Mouse (Mus musculus) MEL-GATA-1-ER (cell line): Measurements from ENCODE around the gene Nipbl.
"Not testable (repeated sequence)": the region's sequence is repeated elsewhere in the genome, so short reads cannot be mapped to it uniquely, and the experiment has no call there.

Experiments
- DNase-seq: peaks from one replicate; pipeline ENCODE4 v3.0.0-alpha.2; 2012; ENCODE audit warnings: low read depth; ENCODE audit errors: extremely low read depth

Nipbl gene

GRCm38 (mm10) chr15:8443926-8444889 is at the start of gene Nipbl:
Gene Nipbl (minus strand): TSS chr15:8444463.
- DNase-seq: peak; percentile 89

- no peak for DNase-seq
These were observed 41.0 kb upstream of the Nipbl start for GRCm38 (mm10) chr15:8485261-8485660.

GRCm38 (mm10) chr15:8469006-8469575 is 24.8 kb upstream of the Nipbl start:
- DNase-seq: no peak

GRCm38 (mm10) chr15:8463521-8463920 is 19.3 kb upstream of the Nipbl start:
- DNase-seq: no peak

GRCm38 (mm10) chr15:8462780-8463179 is 18.5 kb upstream of the Nipbl start:
- DNase-seq: no peak

GRCm38 (mm10) chr15:8460871-8461270 is 16.6 kb upstream of the Nipbl start:
- DNase-seq: no peak

GRCm38 (mm10) chr15:8459979-8460378 is 15.7 kb upstream of the Nipbl start:
- DNase-seq: no peak

- DNase-seq: not testable (repeated sequence)
These were observed 12.0 kb upstream of the Nipbl start for GRCm38 (mm10) chr15:8456223-8456622.

GRCm38 (mm10) chr15:8455486-8455885 is 11.2 kb upstream of the Nipbl start:
- DNase-seq: no peak

GRCm38 (mm10) chr15:8451071-8451470 is 6.8 kb upstream of the Nipbl start:
- peak; percentile 54 for DNase-seq

GRCm38 (mm10) chr15:8447193-8447767 is 3.0 kb upstream of the Nipbl start:
- peak; percentile 44 for DNase-seq

GRCm38 (mm10) chr15:8446435-8446834 is 2.2 kb upstream of the Nipbl start:
- DNase-seq: peak; percentile 77

GRCm38 (mm10) chr15:8445951-8446419 is 1.7 kb upstream of the Nipbl start:
- peak; percentile 49 for DNase-seq

- DNase-seq: peak; percentile 88
These were observed 781 bp upstream of the Nipbl start for GRCm38 (mm10) chr15:8444890-8445597.

GRCm38 (mm10) chr15:8443168-8443925 is 916 bp downstream of the Nipbl start:
- peak; percentile 56 for DNase-seq

- peak; percentile 92 for DNase-seq
These were observed 1.5 kb downstream of the Nipbl start for GRCm38 (mm10) chr15:8442761-8443160.

GRCm38 (mm10) chr15:8442156-8442555 is 2.1 kb downstream of the Nipbl start:
- no peak for DNase-seq

- peak; percentile 58 for DNase-seq
These were observed 10.9 kb downstream of the Nipbl start for GRCm38 (mm10) chr15:8433239-8433947.

GRCm38 (mm10) chr15:8432534-8432933 is 11.7 kb downstream of the Nipbl start:
- no peak for DNase-seq

- DNase-seq: no peak
These were observed 14.8 kb downstream of the Nipbl start for GRCm38 (mm10) chr15:8429502-8429901.
